Comparison of ENCODE assay signal across 18 mouse cellular contexts in genomic region chr8:72210222-72210621, GRCm38 (mm10). TPM values are rescaled to one million over a fixed set of nuclear protein-coding genes. Genes with fewer than 3 reads are reported as not detected.
"Had no signal": no experiment of that assay in that cellular context is flagged by ENCODE, and none has a peak within 500 bp of the region (broad histone marks: within the 10 kb centered on the region; RNA-seq: fewer than 3 reads in every experiment).

No protein-coding gene starts in this region.

- H3K27ac ChIP-seq: hindbrain, postnatal 0 days; left cerebral cortex, adult 2 months; limb, embryonic 10.5 days; liver, embryonic 13.5 days; lung, embryonic 15.5 days; macrophage; midbrain, embryonic 15.5 days; neural tube, embryonic 12.5 days had no signal

- DNase-seq: liver, embryonic 13.5 days; liver, postnatal 0 days; lung, postnatal 14 days; thymus, adult 2 months; thymus, postnatal 25 days had no signal

- H3K4me2 ChIP-seq: liver, embryonic 13.5 days; lung, embryonic 15.5 days; midbrain, embryonic 11.5 days; midbrain, embryonic 15.5 days; neural tube, embryonic 12.5 days had no signal

- H3K27me3 ChIP-seq: liver, embryonic 13.5 days; lung, embryonic 15.5 days had no signal

- H3K36me3 ChIP-seq: limb, embryonic 10.5 days; liver, embryonic 13.5 days; lung, embryonic 15.5 days; midbrain, embryonic 15.5 days; neural tube, embryonic 12.5 days had no signal

- H3K4me3 ChIP-seq: left cerebral cortex, adult 2 months; limb, embryonic 10.5 days; liver, embryonic 13.5 days; lung, embryonic 15.5 days; megakaryocyte, embryonic 14.5 days; midbrain, embryonic 15.5 days; neural tube, embryonic 12.5 days had no signal

- H3K9ac ChIP-seq: liver, embryonic 13.5 days; liver, postnatal 0 days; lung, embryonic 15.5 days; midbrain, embryonic 15.5 days; neural tube, embryonic 12.5 days had no signal

- ATAC-seq: hindbrain, postnatal 0 days; liver, postnatal 0 days; midbrain, embryonic 15.5 days had no signal

- H3K9me3 ChIP-seq: limb, embryonic 10.5 days; liver, embryonic 13.5 days; lung, embryonic 15.5 days; megakaryocyte, embryonic 14.5 days; midbrain, embryonic 15.5 days had no signal

- H3K4me1 ChIP-seq: limb, embryonic 10.5 days; liver, embryonic 13.5 days; lung, embryonic 15.5 days; midbrain, embryonic 15.5 days; neural tube, embryonic 12.5 days had no signal

RNA-seq across cellular contexts. Expression of gene Cib3, which starts 2.4 kb away (rescaled TPM):
- polyA plus RNA-seq: hindbrain, postnatal 0 days; intestine, embryonic 14.5 days; limb, embryonic 10.5 days; limb, embryonic 14.5 days; liver, embryonic 13.5 days; liver, postnatal 0 days; macrophage; midbrain, embryonic 11.5 days; midbrain, embryonic 15.5 days; neural tube, embryonic 12.5 days had no signal

RNA-seq across cellular contexts. Expression of gene Gm11034, which starts 3.2 kb away (rescaled TPM):
- polyA plus RNA-seq: hindbrain, postnatal 0 days; intestine, embryonic 14.5 days; limb, embryonic 10.5 days; limb, embryonic 14.5 days; liver, embryonic 13.5 days; liver, postnatal 0 days; lung, embryonic 15.5 days; macrophage; midbrain, embryonic 11.5 days; midbrain, embryonic 15.5 days; neural tube, embryonic 12.5 days; testis, adult 2 months; thymus, adult 2 months; urinary bladder, adult 2 months had no signal

RNA-seq across cellular contexts. Expression of gene Hsh2d, which starts 20.8 kb away (rescaled TPM):
- polyA plus RNA-seq: hindbrain, postnatal 0 days; limb, embryonic 10.5 days; midbrain, embryonic 11.5 days; midbrain, embryonic 15.5 days; neural tube, embryonic 12.5 days had no signal
